Mouse (Mus musculus) testis, adult 2 months (tissue): ENCODE data around the gene Nipsnap2. TPM values are rescaled to one million over a fixed set of nuclear protein-coding genes. Genes with fewer than 3 reads are reported as not detected.

Experiments
- H3K27ac ChIP-seq: fragments of 200-500 bp; 2 replicates; pipeline ENCODE4 v1.5.1; 2012; ENCODE audit warnings: low read depth, low read length; ENCODE audit not compliant: control insufficient read depth, insufficient read depth
- H3K27me3 ChIP-seq: fragments of 200-500 bp; 2 replicates; pipeline ENCODE4 v1.6.1; 2012; ENCODE audit warnings: mild to moderate bottlenecking, low read length, moderate library complexity; ENCODE audit not compliant: control insufficient read depth, insufficient read depth
- H3K36me3 ChIP-seq: fragments of 200-500 bp; 2 replicates; pipeline ENCODE4 v1.6.1; 2012; ENCODE audit warnings: mild to moderate bottlenecking, low read length; ENCODE audit not compliant: control insufficient read depth, insufficient read depth
- H3K4me1 ChIP-seq: fragments of 200-500 bp; 2 replicates; pipeline ENCODE4 v1.6.1; 2012; ENCODE audit warnings: low read length; ENCODE audit not compliant: control insufficient read depth, insufficient read depth
- H3K4me3 ChIP-seq: fragments of 200-500 bp; 2 replicates; pipeline ENCODE4 v1.5.1; 2012; ENCODE audit warnings: low read depth, mild to moderate bottlenecking, low read length, moderate library complexity, mixed read lengths; ENCODE audit not compliant: control insufficient read depth
- CTCF ChIP-seq: fragments of 200-500 bp; IDR thresholded peaks from 2 replicates; pipeline ENCODE4 v1.5.1; 2012; ENCODE audit warnings: low read depth, mild to moderate bottlenecking, inconsistent platforms, low read length, moderate library complexity; ENCODE audit not compliant: control insufficient read depth, insufficient read depth, insufficient replicate concordance
- POLR2A ChIP-seq: fragments of 200-500 bp; IDR thresholded peaks from 2 replicates; pipeline ENCODE4 v1.6.1; 2012; ENCODE audit warnings: low read depth, mild to moderate bottlenecking, inconsistent platforms, low read length, moderate library complexity; ENCODE audit not compliant: control insufficient read depth
- polyA plus RNA-seq: library from polyadenylated mRNA; depleted of rRNA; stranded (reverse); fragments of >200 nt; gene quantifications from 2 replicates; pipeline ENCODE4 v1.2.3, GENCODE M21; 2012

Gene Nipsnap2
- polyA plus RNA-seq, 1 experiment, result 15.6 TPM

DNA sequence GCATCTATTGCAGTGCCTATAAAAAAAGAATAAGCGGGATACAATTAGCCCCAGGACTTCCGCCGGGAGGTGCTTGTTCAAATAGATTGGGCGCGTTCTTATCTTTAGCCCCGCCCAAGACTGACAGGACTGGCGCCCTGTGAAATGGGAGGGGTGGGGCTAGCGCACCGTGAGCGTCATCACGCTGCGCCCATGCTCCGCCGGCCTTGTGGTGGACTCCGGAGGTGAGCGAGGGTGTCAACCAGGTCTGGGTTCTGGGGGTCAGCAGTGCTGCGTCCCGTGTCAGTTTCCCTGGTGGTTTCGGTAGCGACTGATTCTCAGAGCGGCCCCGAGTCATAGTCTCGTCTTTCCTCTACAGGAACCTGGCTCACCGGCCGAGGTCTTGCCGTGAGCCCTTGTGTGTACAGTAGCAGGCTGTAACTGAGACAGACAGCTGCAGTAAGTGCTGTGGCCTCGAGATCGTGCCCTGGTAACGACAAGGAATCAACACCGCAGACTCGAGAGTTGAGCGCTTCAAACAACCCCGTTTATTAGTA is 9.5 kb upstream of the Nipsnap2 start, which contains the start of gene Mrps17:
Mrps17 (plus strand) TSS at position 172 of the 536 bp plus-strand sequence.
- no peaks in the 10 kb centered on the region for H3K27me3 ChIP-seq
- no peak for TF ChIP-seq CTCF
- TF ChIP-seq POLR2A, result peak; percentile 95
- H3K4me3 ChIP-seq, result peak within 1 kb of the TSS; percentile 93
- no peaks in the 10 kb centered on the region for H3K4me1 ChIP-seq
- peaks cover 1% of the 10 kb centered on the region; the same call in 1 of the 2 replicates for H3K36me3 ChIP-seq
- H3K27ac ChIP-seq, result peak within 1 kb of the TSS; percentile 73

DNA sequence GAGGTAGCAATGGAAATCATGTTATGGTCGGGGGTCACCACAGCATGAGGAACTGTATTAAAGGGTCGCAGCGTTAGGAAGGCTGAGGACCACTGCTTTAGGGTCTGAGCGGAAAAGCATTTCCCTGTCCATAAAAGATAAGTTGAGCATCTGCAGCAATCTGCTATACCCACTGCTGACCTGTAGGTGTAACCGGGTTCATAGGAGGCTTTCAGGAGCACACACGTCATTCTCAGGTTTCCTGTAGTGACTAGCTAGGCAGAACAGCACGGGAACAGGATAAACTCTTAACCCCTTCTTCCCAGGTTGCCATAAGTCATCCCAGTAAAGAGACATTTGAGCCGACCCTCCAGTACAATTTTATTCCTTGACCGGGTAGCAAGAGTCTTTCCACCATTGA is 7.8 kb upstream of the Nipsnap2 start:
- Histone ChIP-seq H3K27me3 (no peaks in the 10 kb centered on the region), H3K27ac (no peak overlapping the region), H3K4me1 (no peaks in the 10 kb centered on the region), H3K4me3 (no peak overlapping the region), H3K36me3 (peaks cover 1% of the 10 kb centered on the region; the same call in 1 of the 2 replicates)
- TF ChIP-seq POLR2A (no peak), CTCF (no peak)

DNA sequence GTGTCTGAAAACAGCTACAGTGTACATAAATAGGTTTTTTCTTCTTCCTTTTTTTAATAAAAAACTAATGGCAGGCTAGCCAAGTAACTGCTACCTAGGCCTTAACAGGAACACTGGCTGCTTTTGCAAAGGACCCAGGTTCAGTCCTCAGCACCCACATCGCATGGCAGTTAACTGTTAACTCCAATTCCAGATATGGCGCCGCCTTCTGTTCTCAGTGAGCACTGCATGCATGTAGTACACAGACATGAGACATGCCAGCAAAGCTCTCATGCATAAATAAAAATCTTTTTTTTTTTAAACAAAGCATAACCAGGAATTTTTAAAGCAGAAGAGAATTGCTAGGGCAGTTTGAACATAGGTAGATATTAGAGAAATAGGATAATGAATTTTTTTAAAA is 4.7 kb upstream of the Nipsnap2 start:
- peaks cover 1% of the 10 kb centered on the region; the same call in 1 of the 2 replicates for H3K36me3 ChIP-seq
- H3K4me3 ChIP-seq, result no peak overlapping the region
- no peaks in the 10 kb centered on the region for H3K27me3 ChIP-seq
- TF ChIP-seq POLR2A (no peak), CTCF (no peak)
- H3K4me1 ChIP-seq, result peaks cover 4% of the 10 kb centered on the region
- H3K27ac ChIP-seq, result no peak overlapping the region

DNA sequence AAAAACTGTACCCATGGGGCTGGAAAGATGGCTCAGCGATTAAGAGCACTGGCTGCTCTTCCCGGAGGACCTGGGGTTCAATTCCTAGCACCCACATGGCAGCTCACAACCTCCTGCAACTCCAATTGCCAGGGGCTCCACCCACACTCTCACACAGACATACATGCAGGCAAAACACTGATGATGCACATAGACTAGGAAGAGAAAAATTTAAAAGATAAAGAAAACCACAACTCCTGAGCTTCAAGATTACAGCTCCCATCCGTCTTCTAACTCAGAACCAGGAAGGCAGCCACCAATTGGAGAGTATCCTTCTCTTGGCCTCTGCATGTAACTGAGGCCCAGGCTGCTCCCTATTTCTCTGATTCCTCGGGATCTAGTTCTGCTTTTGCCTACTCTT is 595 bp upstream of the Nipsnap2 start:
- H3K36me3 ChIP-seq, result no peaks in the 10 kb centered on the region
- TF ChIP-seq CTCF (no peak), POLR2A (no peak)
- H3K27me3 ChIP-seq, result no peaks in the 10 kb centered on the region
- peak overlapping the region; percentile 89; the same call in 1 of the 2 replicates for H3K27ac ChIP-seq
- peak overlapping the region; percentile 91; the same call in 1 of the 2 replicates for H3K4me3 ChIP-seq
- peaks cover 4% of the 10 kb centered on the region for H3K4me1 ChIP-seq

DNA sequence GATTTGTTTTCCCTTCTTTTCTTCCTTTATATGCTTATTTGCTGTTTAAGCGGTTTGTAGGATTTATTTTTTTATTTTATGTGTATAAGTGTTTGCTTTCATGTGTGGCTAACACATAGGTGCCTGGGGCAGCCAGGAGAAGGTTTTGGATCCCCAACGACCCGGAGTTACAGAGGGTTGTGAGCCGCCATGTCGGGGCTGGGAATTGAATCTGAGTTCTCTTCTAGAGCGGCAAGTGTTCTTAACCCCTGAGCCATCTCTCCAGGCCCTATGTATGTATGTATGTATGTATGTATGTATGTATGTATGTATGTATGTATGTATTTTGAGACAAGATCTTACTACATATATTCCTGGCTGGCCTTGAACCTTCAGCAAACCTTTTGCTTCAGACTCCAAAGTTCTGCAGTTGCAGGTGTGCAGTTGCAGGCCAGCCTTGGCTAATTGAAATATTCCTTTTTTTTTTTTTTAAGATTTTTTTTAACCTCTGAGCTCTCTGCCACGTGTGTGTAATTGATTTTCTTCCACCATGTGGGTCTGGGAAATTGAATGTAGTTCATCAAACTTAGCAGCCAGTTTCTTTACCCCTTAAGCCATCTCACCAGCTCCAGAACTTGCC is 1.0 kb downstream of the Nipsnap2 start:
- TF ChIP-seq CTCF, result no peak
- TF ChIP-seq POLR2A, result no peak
- Histone ChIP-seq H3K4me3 (peak overlapping the region; percentile 91), H3K4me1 (peaks cover 4% of the 10 kb centered on the region), H3K36me3 (no peaks in the 10 kb centered on the region), H3K27ac (peak overlapping the region; percentile 89), H3K27me3 (no peaks in the 10 kb centered on the region)

DNA sequence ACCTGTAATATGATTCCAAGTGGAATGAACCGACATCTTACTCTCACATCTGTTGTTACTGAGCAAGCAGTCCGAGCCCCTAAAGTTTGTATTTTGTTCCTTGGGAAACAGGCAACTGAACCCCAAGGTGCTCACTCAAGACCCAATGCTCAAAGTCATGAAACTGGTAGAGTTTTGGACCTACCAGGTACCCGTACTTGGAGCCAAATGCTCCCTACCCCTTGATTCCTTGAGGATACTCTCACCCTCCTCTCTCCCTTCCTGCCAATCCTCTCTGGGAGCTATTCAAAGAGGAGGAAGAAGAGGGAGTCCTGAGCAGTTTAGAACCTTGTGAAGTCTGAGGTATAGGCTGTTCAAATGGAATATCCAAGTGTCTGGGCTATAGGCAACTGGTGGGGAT is 1.9 kb downstream of the Nipsnap2 start:
- Histone ChIP-seq H3K4me3 (no peak overlapping the region), H3K4me1 (peaks cover 4% of the 10 kb centered on the region), H3K27ac (no peak overlapping the region), H3K36me3 (no peaks in the 10 kb centered on the region), H3K27me3 (no peaks in the 10 kb centered on the region)
- TF ChIP-seq POLR2A, result no peak
- no peak for TF ChIP-seq CTCF

DNA sequence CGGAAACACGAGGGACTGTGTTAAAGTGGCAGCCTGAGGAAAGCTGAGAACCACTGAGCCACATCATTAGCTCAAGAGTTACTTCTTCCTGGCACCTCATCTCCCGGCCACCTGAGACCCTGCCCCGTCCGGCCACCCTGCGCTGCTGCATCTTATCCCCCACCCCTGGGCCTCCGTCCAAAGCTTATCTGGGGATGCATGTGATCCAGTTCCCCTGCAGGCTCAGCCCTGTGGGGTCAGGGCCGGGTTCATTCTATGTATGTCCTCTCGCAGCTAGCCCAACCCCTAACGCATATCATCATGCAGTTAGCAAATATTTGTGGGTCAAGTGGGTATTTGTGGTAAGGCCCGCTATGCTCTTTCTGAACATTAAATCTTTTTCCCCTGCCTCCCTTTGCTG is 4.4 kb downstream of the Nipsnap2 start:
- Histone ChIP-seq H3K27ac (no peak overlapping the region; the same call in 1 of the 2 replicates), H3K4me1 (no peaks in the 10 kb centered on the region; the same call in none of the 2 replicates), H3K27me3 (no peaks in the 10 kb centered on the region), H3K4me3 (no peak overlapping the region), H3K36me3 (no peaks in the 10 kb centered on the region)
- no peak for TF ChIP-seq CTCF
- TF ChIP-seq POLR2A, result no peak

DNA sequence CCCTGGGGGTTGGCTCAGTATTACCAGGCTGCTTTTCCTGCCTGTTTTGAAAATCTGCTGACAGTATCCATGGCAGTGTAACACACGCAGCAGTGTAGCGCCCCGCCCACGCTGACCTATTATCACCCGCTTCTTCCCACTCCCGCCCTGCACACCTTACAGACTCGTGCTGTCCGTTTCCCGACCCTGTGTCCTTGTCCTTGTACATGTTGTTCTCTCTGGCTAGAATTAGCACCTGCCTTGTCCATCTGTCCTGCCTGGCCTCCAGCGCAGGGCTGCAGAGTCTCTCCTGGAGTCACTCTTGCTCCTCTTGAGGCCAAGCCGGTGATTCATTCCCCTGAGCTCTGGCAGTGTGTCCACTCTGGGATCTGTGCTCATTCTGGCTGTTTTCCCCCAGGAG is 5.5 kb downstream of the Nipsnap2 start:
- H3K36me3 ChIP-seq, result no peaks in the 10 kb centered on the region
- no peak overlapping the region for H3K4me3 ChIP-seq
- H3K27ac ChIP-seq, result peak overlapping the region; percentile 54; the same call in 1 of the 2 replicates
- H3K27me3 ChIP-seq, result no peaks in the 10 kb centered on the region
- TF ChIP-seq CTCF, result no peak
- no peak for TF ChIP-seq POLR2A
- H3K4me1 ChIP-seq, result no peaks in the 10 kb centered on the region; the same call in none of the 2 replicates
